Mouse (Mus musculus): Measurements from ENCODE around the gene Dnmbp. TPM values are rescaled to one million over a fixed set of nuclear protein-coding genes. Genes with fewer than 3 reads are reported as not detected.

Dnmbp gene
- polyA plus RNA-seq, 1 experiment = 2.0 TPM

- Histone ChIP-seq H3K4me1 (peaks cover 7% of the 10 kb centered on the region), H3K9me3 (peaks cover 6% of the 10 kb centered on the region), H3K4me3 (replicated peaks) (no peak overlapping the region), H3K27me3 (replicated peaks) (no peaks in the 10 kb centered on the region), H3K36me3 (replicated peaks; ENCODE audit: low read length) (peaks cover 10% of the 10 kb centered on the region)
- TF ChIP-seq FLI1 (IDR thresholded peaks at IDR 0.05; ENCODE audit: low read length) (no peak), GATA1 (IDR thresholded peaks at IDR 0.05; ENCODE audit: borderline replicate concordance, low read length) (no peak)
Observed at GRCm38 (mm10) chr19:43886371-43887099, 53.5 kb downstream of the Dnmbp start.

GRCm38 (mm10) chr19:43884668-43885498 is 55.1 kb downstream of the Dnmbp start:
- TF ChIP-seq FLI1 (IDR thresholded peaks at IDR 0.05; ENCODE audit: low read length) = no peak
- no peak for TF ChIP-seq GATA1 (IDR thresholded peaks at IDR 0.05; ENCODE audit: borderline replicate concordance, low read length)
- Histone ChIP-seq H3K27me3 (replicated peaks) (peaks cover 1% of the 10 kb centered on the region), H3K4me1 (peaks cover 9% of the 10 kb centered on the region), H3K4me3 (replicated peaks) (peak overlapping the region; percentile 78), H3K36me3 (replicated peaks; ENCODE audit: low read length) (peaks cover 3% of the 10 kb centered on the region), H3K9me3 (peaks cover 7% of the 10 kb centered on the region)

GRCm38 (mm10) chr19:43882895-43883573 is 57.0 kb downstream of the Dnmbp start:
- Histone ChIP-seq H3K4me1 (peaks cover 17% of the 10 kb centered on the region), H3K4me3 (replicated peaks) (no peak overlapping the region), H3K9me3 (peaks cover 7% of the 10 kb centered on the region), H3K27me3 (replicated peaks) (peaks cover 13% of the 10 kb centered on the region), H3K36me3 (replicated peaks; ENCODE audit: low read length) (peaks cover 3% of the 10 kb centered on the region)
- TF ChIP-seq FLI1 (IDR thresholded peaks at IDR 0.05; ENCODE audit: low read length) (no peak), GATA1 (IDR thresholded peaks at IDR 0.05; ENCODE audit: borderline replicate concordance, low read length) (no peak)

- Histone ChIP-seq H3K4me1 (peaks cover 17% of the 10 kb centered on the region), H3K9me3 (peaks cover 3% of the 10 kb centered on the region; the same call in 1 of the 2 replicates), H3K4me3 (replicated peaks) (no peak overlapping the region), H3K36me3 (replicated peaks; ENCODE audit: low read length) (no peaks in the 10 kb centered on the region), H3K27me3 (replicated peaks) (peaks cover 13% of the 10 kb centered on the region)
- TF ChIP-seq FLI1 (IDR thresholded peaks at IDR 0.05; ENCODE audit: low read length) (no peak), GATA1 (IDR thresholded peaks at IDR 0.05; ENCODE audit: borderline replicate concordance, low read length) (no peak)
Observed at GRCm38 (mm10) chr19:43881615-43882014, 58.4 kb downstream of the Dnmbp start.

GRCm38 (mm10) chr19:43880420-43880819 is 59.6 kb downstream of the Dnmbp start:
- no peaks in the 10 kb centered on the region for H3K36me3 ChIP-seq (replicated peaks; ENCODE audit: low read length)
- TF ChIP-seq FLI1 (IDR thresholded peaks at IDR 0.05; ENCODE audit: low read length) (no peak), GATA1 (IDR thresholded peaks at IDR 0.05; ENCODE audit: borderline replicate concordance, low read length) (no peak)
- H3K9me3 ChIP-seq = peaks cover 3% of the 10 kb centered on the region; the same call in 1 of the 2 replicates
- H3K27me3 ChIP-seq (replicated peaks) = peaks cover 13% of the 10 kb centered on the region
- H3K4me3 ChIP-seq (replicated peaks) = no peak overlapping the region
- peaks cover 17% of the 10 kb centered on the region for H3K4me1 ChIP-seq

GRCm38 (mm10) chr19:43879401-43880212 is 60.4 kb downstream of the Dnmbp start:
- peaks cover 3% of the 10 kb centered on the region; the same call in 1 of the 2 replicates for H3K9me3 ChIP-seq
- no peak for TF ChIP-seq GATA1 (IDR thresholded peaks at IDR 0.05; ENCODE audit: borderline replicate concordance, low read length)
- TF ChIP-seq FLI1 (IDR thresholded peaks at IDR 0.05; ENCODE audit: low read length) = no peak
- peaks cover 2% of the 10 kb centered on the region for H3K36me3 ChIP-seq (replicated peaks; ENCODE audit: low read length)
- peak overlapping the region; percentile 87 for H3K4me3 ChIP-seq (replicated peaks)
- H3K27me3 ChIP-seq (replicated peaks) = peaks cover 13% of the 10 kb centered on the region
- H3K4me1 ChIP-seq = peaks cover 11% of the 10 kb centered on the region

- Histone ChIP-seq H3K9me3 (peaks cover 3% of the 10 kb centered on the region; the same call in 1 of the 2 replicates), H3K4me1 (peaks cover 9% of the 10 kb centered on the region), H3K4me3 (replicated peaks) (no peak overlapping the region), H3K36me3 (replicated peaks; ENCODE audit: low read length) (peaks cover 8% of the 10 kb centered on the region), H3K27me3 (replicated peaks) (peaks cover 13% of the 10 kb centered on the region)
- TF ChIP-seq GATA1 (IDR thresholded peaks at IDR 0.05; ENCODE audit: borderline replicate concordance, low read length) (no peak), FLI1 (IDR thresholded peaks at IDR 0.05; ENCODE audit: low read length) (no peak)
Observed at GRCm38 (mm10) chr19:43878111-43879092, 61.6 kb downstream of the Dnmbp start.

GRCm38 (mm10) chr19:43877364-43877763 is 62.6 kb downstream of the Dnmbp start:
- peaks cover 17% of the 10 kb centered on the region for H3K36me3 ChIP-seq (replicated peaks; ENCODE audit: low read length)
- H3K4me1 ChIP-seq = peaks cover 9% of the 10 kb centered on the region
- peaks cover 3% of the 10 kb centered on the region; the same call in 1 of the 2 replicates for H3K9me3 ChIP-seq
- H3K27me3 ChIP-seq (replicated peaks) = peaks cover 13% of the 10 kb centered on the region
- no peak overlapping the region for H3K4me3 ChIP-seq (replicated peaks)
- TF ChIP-seq GATA1 (IDR thresholded peaks at IDR 0.05; ENCODE audit: borderline replicate concordance, low read length) (no peak), FLI1 (IDR thresholded peaks at IDR 0.05; ENCODE audit: low read length) (no peak)

Data from megakaryocyte, embryonic 14.5 days (primary cell).